Mouse (Mus musculus) neutrophil, adult 5-6 weeks (primary cell): ENCODE measurements around the gene Aagab. TPM values are rescaled to one million over a fixed set of nuclear protein-coding genes. Genes with fewer than 3 reads are reported as not detected.

Experiments
- ATAC-seq: fragments of 151-379, 151-347 bp; 2 replicates; pipeline ENCODE4 v1.8.0; 2017; ENCODE audit warnings: mild to moderate bottlenecking, moderate TSS enrichment; ENCODE audit not compliant: insufficient number of reproducible peaks, poor library complexity, low FRiP score, severe bottlenecking; ENCODE audit errors: extremely low read depth
- total RNA-seq: library from RNA; stranded (forward); fragments of 200-1000 nt; gene quantifications from 2 replicates; pipeline ENCODE4 v1.2.3, GENCODE M21; 2017

Gene Aagab
- 41.9 and 49.1 TPM in 2 replicates for total RNA-seq

GRCm38 (mm10) chr9:63602043-63602939 lies at the start of gene Aagab, which contains the start of gene Iqch:
TSS of gene Aagab (plus strand) at chr9:63602660.
TSS of gene Iqch (minus strand) at chr9:63602493.
- peak; percentile 92 for ATAC-seq

GRCm38 (mm10) chr9:63553628-63554027 lies 48.8 kb upstream of the Aagab start:
- ATAC-seq = no peak

GRCm38 (mm10) chr9:63555460-63555990 lies 46.9 kb upstream of the Aagab start:
- no peak for ATAC-seq

- no peak for ATAC-seq
These were observed 46.1 kb upstream of the Aagab start for GRCm38 (mm10) chr9:63556316-63556715.

GRCm38 (mm10) chr9:63556933-63557332 lies 45.5 kb upstream of the Aagab start:
- ATAC-seq = no peak

GRCm38 (mm10) chr9:63561931-63562330 lies 40.5 kb upstream of the Aagab start:
- ATAC-seq = no peak

GRCm38 (mm10) chr9:63563436-63563835 lies 39.0 kb upstream of the Aagab start:
- no peak for ATAC-seq

- no peak for ATAC-seq
These were observed 34.1 kb upstream of the Aagab start for GRCm38 (mm10) chr9:63568314-63568713.

GRCm38 (mm10) chr9:63568808-63569207 lies 33.7 kb upstream of the Aagab start:
- ATAC-seq = no peak

- no peak for ATAC-seq
These were observed 30.6 kb upstream of the Aagab start for GRCm38 (mm10) chr9:63571895-63572294.

DNA sequence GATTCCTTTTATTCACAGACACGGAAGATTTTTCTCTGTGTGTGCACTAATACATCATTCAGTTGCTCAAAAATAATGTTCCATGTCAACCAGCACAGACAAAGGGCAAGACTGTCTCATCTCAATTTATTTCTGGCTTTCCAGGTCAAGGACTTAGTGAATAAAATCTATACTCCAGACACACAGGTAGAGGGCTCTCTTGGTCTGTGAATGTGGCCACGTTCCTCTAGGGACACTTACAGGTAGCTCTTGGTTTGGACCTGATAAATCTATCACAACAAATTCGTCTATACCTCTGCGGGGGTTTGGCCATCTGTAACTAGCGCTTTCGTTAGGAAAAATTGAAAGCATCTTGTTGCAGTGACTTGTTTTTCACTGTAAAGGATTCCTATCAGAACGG lies 29.6 kb upstream of the Aagab start:
- ATAC-seq = no peak

- ATAC-seq = no peak
These were observed 25.0 kb upstream of the Aagab start for GRCm38 (mm10) chr9:63577469-63577868.

DNA sequence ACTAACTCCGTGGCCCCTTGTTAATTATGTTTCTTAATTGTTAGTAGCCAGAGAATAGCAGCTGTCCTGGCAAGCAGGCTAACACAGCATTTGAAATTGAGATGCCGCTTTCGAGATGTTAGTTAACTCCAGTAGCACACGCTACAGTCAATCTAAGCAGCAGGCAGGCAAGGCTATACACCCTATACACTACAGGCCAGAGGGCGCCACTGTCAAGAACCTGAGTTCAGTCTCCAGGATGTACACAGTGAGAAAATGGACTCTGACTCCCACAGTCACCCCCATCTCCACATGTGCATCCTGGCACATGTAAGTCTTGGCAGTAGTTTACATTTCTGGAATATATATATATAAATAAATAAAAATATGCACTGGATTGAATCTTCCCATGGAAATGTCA lies 22.8 kb upstream of the Aagab start:
- no peak for ATAC-seq

- ATAC-seq = no peak
These were observed 22.4 kb upstream of the Aagab start for GRCm38 (mm10) chr9:63580046-63580445.

- no peak for ATAC-seq
These were observed 20.7 kb upstream of the Aagab start for GRCm38 (mm10) chr9:63581778-63582177.

GRCm38 (mm10) chr9:63585251-63585650 lies 17.2 kb upstream of the Aagab start:
- ATAC-seq = no peak

DNA sequence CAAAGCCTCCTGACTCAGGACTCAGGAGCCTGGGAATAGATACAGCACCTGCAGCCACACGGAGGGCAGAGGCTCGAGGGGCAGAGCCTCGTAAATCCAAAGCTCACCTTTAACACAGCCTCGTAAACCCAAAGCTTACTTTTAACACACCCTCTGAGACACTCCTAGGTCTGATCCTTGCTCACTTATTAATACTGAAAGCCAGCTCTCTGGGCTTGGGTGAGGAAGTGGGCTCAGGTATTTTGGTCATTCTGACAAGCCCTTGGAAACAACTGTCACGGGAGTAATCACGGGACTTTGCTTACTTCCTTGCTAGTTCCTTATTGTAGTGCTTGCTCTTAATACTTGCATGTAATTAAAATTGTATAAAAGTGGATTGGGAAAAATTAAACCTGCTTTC lies 13.3 kb upstream of the Aagab start:
- ATAC-seq = no peak

DNA sequence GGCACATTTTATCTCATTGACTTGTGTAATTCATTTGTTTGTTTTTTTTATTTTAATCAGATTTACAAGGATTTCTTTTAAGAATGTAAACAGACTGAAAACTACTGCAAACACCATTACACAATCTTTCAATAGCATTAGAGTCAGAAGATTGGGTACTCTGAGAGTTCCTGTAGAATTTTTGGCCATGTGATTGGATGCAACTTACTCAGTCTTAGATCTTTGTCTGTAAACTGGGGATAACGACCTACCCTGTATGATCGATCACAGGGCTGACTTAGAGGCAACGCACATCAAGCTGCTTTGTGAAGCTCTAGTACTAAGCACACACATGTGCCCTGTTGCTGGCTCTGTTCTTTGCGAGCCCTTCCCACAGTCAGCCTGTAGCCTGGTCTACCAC lies 11.9 kb upstream of the Aagab start:
- no peak for ATAC-seq

DNA sequence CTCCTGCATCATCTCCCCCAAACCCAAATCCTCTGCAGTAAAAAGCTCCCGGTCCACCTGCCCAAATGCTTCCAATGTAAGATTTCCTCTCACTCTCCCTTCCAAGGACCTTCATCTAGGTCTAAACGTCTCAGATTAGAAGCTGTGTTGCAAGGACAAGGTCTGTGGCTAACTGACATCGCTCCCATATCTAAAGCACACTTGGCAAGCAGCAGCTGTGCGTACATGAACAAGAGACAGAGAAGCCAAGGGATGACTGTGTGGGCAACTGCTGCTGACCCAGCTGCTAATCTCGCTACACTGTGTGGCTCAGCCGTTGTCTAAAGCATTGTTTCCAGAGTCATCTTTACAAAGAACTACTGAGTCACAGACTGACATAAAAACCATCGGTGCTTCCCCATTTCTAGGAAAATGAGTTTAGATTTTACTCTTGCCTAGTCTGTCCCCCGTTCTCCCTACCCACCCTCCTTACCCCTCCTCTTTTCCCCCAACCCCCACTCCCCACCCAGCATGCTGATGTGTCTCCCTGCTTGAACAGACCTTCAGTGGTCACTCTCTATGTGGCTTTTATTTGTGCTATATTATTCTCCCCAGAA lies 10.7 kb upstream of the Aagab start:
- no peak for ATAC-seq

- ATAC-seq = no peak
These were observed 7.4 kb upstream of the Aagab start for GRCm38 (mm10) chr9:63595032-63595431.
